Mouse (Mus musculus) fibroblast of lung, adult 2 months (primary cell): Measurements from ENCODE around the gene Vipr1.
A peak's percentile ranks its signal among the peaks of the same experiment; 100 is the strongest.
"Not testable (repeated sequence)": the region's sequence is repeated elsewhere in the genome, so short reads cannot be mapped to it uniquely, and the experiment has no call there.

Experiments
- DNase-seq: peaks from one replicate; pipeline ENCODE4 v3.0.0-alpha.2; 2011; ENCODE audit warnings: low read depth

Gene Vipr1

GRCm38 (mm10) chr9:121642401-121643181 lies at the start of gene Vipr1:
TSS of gene Vipr1 (plus strand) at chr9:121642716.
- DNase-seq: no peak

- peak; percentile 58 for DNase-seq
Measured at GRCm38 (mm10) chr9:121592948-121593550, 49.5 kb upstream of the Vipr1 start.

DNA sequence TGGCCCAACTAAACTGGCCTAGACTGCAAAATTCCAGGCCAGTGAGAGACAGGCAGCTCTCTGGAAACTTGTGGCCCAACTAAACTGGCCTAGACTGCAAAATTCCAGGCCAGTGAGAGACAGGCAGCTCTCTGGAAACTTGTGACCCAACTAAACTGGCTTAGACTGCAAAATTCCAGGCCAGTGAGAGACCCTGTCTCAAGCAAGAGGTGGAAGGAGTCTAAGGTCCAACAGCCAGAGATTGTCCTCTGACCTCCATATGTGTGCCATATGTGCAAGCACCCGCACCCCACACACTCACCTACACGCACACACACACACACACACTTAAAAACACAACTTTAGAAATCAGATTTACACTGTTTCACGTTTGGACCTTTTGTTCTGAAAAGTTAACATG lies 48.7 kb upstream of the Vipr1 start:
- not testable (repeated sequence) for DNase-seq

GRCm38 (mm10) chr9:121594771-121595170 lies 47.7 kb upstream of the Vipr1 start:
- no peak for DNase-seq

DNA sequence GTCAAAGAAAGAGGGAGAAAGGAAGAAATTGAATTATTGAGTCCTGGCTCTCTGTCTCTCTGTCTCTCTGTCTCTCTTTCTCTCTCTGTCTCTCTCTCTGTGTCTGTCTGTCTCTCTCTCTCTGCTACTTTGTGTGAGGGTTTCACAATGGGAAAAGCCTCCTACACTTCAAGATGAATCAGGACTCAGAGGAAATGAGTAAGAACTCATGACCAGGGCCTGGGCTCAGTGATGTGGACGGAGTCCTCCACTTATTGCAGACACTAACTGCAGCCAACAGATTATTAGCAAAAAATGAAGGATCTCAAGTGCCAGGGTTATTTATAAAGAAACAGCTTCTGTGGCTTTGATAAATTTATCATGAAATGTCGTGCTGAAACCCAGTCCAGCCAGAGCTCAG lies 44.4 kb upstream of the Vipr1 start:
- DNase-seq: peak; percentile 66

- no peak for DNase-seq
Measured at GRCm38 (mm10) chr9:121599551-121599950, 43.0 kb upstream of the Vipr1 start.

- no peak for DNase-seq
Measured at GRCm38 (mm10) chr9:121600201-121600860, 42.2 kb upstream of the Vipr1 start.

GRCm38 (mm10) chr9:121600861-121601427 lies 41.6 kb upstream of the Vipr1 start:
- DNase-seq: no peak

- DNase-seq: no peak
Measured at GRCm38 (mm10) chr9:121602381-121602780, 40.1 kb upstream of the Vipr1 start.

GRCm38 (mm10) chr9:121605414-121606278 lies 36.9 kb upstream of the Vipr1 start:
- no peak for DNase-seq

GRCm38 (mm10) chr9:121606498-121607096 lies 35.9 kb upstream of the Vipr1 start:
- no peak for DNase-seq

- no peak for DNase-seq
Measured at GRCm38 (mm10) chr9:121609381-121609780, 33.1 kb upstream of the Vipr1 start.

DNA sequence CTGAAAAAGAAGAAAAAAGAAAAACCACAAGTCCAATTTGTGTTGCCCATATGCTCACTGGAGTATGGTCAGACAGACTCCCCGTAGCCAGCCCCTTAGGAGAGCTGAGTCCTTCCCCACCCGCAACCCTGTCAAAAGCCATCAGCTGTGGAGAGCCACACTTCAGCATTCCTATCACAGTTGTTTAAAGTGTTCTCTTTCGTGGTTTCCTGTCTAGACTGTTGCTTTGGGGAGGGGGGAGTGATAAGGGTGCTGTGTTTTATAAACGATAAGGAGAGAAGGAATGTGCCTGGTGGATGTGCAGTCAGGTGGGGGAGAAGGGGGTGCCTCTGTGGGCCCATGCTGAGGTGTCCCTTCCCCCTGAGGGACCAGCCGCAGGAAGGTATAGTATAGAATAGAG lies 29.3 kb upstream of the Vipr1 start:
- no peak for DNase-seq

DNA sequence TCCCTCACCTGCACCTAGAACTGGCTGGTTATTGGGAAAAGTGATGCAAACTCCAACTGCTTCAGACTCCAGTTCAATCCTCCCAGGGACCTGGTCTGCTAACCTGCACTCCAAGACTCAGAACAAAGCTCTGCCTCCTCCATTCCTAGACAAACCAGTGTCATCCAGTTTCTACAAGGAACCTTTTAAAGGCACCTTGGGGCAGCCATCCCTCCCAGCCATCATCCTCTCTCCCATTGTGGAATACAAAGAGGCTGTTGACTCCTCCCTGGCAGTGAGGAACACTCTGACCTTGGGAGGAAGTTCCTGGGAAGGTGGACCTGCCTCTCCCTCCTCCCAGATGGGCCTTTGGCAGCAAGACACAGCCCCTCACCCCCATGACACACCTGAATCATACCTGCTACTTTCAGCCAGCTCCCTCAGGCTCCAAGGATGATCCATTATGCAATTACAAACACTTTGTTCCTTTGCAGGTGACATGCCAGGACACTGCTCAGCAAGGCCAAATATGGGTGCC lies 28.2 kb upstream of the Vipr1 start:
- DNase-seq: no peak

- DNase-seq: no peak
Measured at GRCm38 (mm10) chr9:121616471-121616870, 26.0 kb upstream of the Vipr1 start.

DNA sequence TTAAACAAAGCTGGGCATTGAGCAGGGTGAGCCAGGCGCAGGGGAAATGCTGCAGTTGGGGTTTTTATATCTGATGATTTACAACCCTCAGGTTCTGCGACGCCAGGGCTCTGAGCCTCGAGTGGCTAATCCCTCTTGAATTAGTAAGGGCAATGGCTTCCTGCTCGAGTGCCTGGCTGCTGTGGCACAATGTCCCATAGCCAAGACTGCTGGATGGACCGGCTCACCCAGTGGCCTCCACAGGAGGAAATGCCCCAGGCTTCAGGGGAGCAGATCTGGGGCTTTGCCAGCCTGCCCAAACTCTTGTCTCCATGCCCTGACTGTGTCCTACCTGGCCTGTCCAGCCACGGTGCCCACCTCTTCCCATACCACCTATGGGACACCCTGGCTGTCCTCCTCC lies 23.1 kb upstream of the Vipr1 start:
- DNase-seq: no peak

GRCm38 (mm10) chr9:121623235-121623634 lies 19.3 kb upstream of the Vipr1 start:
- DNase-seq: no peak

DNA sequence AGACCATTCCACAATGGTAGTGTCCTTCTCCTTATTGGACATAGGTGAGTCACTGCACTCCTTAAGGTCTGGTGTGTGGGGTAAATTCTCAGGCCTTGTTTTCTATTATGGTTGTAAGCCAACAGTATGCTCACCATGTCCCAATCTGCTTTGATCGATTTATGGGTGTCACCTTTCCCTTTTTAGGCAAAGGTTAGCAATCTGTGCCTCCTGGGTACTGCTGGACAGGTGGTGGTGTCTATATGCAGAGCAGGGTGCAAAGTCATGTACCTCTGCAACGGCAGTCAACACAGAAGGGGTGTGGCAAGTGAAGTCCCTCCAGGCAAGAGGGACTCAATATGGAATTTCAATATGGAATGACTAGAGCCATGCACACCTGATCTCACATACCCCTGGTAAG lies 17.6 kb upstream of the Vipr1 start:
- no peak for DNase-seq

DNA sequence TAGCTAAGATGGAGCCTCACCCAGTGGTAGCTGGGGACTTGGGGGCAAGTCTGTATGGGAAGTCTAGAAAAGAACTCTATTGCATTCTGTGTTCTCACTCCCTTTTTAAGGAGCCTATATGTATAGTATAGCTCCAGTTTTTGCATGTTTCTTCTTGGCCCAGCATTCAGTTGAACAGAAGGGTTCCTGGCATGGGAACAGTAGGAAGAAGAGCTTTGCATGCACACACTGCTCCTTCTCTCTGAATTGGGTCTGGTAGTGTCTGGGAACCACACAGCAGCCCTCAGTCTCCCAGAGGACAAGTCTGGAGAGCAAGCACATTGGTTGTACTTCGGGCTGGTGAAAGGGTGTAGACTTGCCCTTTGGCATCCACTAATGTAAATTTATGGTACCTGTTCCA lies 11.9 kb upstream of the Vipr1 start:
- no peak for DNase-seq

- no peak for DNase-seq
Measured at GRCm38 (mm10) chr9:121631946-121632345, 10.6 kb upstream of the Vipr1 start.

GRCm38 (mm10) chr9:121632891-121633290 lies 9.6 kb upstream of the Vipr1 start:
- no peak for DNase-seq
